Mouse (Mus musculus): ENCODE data around the gene 9030612E09Rik.
A peak's percentile ranks its signal among the peaks of the same experiment; 100 is the strongest.

The 9030612E09Rik gene

GRCm38 (mm10) chr10:43211866-43212265 lies 37.4 kb downstream of the 9030612E09Rik start:
- DNase-seq, result peak; percentile 42 to 47

- no peak for DNase-seq
Measured at GRCm38 (mm10) chr10:43217361-43217900, 42.9 kb downstream of the 9030612E09Rik start.

GRCm38 (mm10) chr10:43220479-43220878 lies 46.0 kb downstream of the 9030612E09Rik start:
- no peak for DNase-seq

- peak; percentile 93 to 96 for DNase-seq
Measured at GRCm38 (mm10) chr10:43220910-43221625, 46.6 kb downstream of the 9030612E09Rik start, which contains the start of gene Pdss2. TSS of gene Pdss2 (plus strand) at chr10:43221486.

GRCm38 (mm10) chr10:43221659-43222058 lies 47.2 kb downstream of the 9030612E09Rik start:
- peak; percentile 55 to 67 for DNase-seq

GRCm38 (mm10) chr10:43223391-43223790 lies 48.9 kb downstream of the 9030612E09Rik start:
- no peak for DNase-seq

Measured in kidney, postnatal 4 days (tissue).